Mouse (Mus musculus) layer of hippocampus, adult 8-10 months (tissue): ENCODE measurements at regions not wholly inside any gene's neighbourhood (a gene's known extent, or its start where the extent isn't known, plus 50 kb on each side); places are given as distances from the start of the nearest gene placed in this dataset.

Source experiments
- DNase-seq, 2 experiments: peaks; one replicate each; pipeline ENCODE4 v3.0.0; 2022; ENCODE audit warnings: low spot score in 2 of 2

- DNase-seq: no peak
Observed at GRCm38 (mm10) chr9:41395471-41395870, 234.0 kb upstream of the Ubash3b start.

- DNase-seq: peak; percentile 68 to 71
Observed at GRCm38 (mm10) chr9:41391591-41392320, 230.3 kb upstream of the Ubash3b start.

GRCm38 (mm10) chr9:41379283-41379682 lies 217.8 kb upstream of the Ubash3b start:
- no peak for DNase-seq

GRCm38 (mm10) chr9:41378627-41379231 lies 217.2 kb upstream of the Ubash3b start:
- DNase-seq: no peak

- DNase-seq: no peak
Observed at GRCm38 (mm10) chr9:41377701-41378626, 216.5 kb upstream of the Ubash3b start.

- no peak for DNase-seq
Observed at GRCm38 (mm10) chr9:41376948-41377700, 215.6 kb upstream of the Ubash3b start.

- DNase-seq: peak; percentile 75 to 80
Observed at GRCm38 (mm10) chr9:41375984-41376651, 214.6 kb upstream of the Ubash3b start.

- DNase-seq: no peak
Observed at GRCm38 (mm10) chr9:41374591-41375481, 213.3 kb upstream of the Ubash3b start.

- DNase-seq: no peak
Observed at GRCm38 (mm10) chr9:41366405-41366804, 204.9 kb upstream of the Ubash3b start.

GRCm38 (mm10) chr9:41365251-41365650 lies 203.8 kb upstream of the Ubash3b start:
- no peak for DNase-seq

GRCm38 (mm10) chr9:41364442-41365250 lies 203.1 kb upstream of the Ubash3b start:
- no peak for DNase-seq

- DNase-seq: no peak
Observed at GRCm38 (mm10) chr9:41360356-41360755, 198.9 kb upstream of the Ubash3b start.

GRCm38 (mm10) chr9:41359286-41359685 lies 197.8 kb upstream of the Ubash3b start:
- DNase-seq: no peak

- peak in 1 of 2 experiments; percentile 17 for DNase-seq
Observed at GRCm38 (mm10) chr9:41345338-41345737, 183.8 kb upstream of the Ubash3b start.

GRCm38 (mm10) chr9:41337375-41337774 lies 175.9 kb upstream of the Ubash3b start:
- no peak for DNase-seq

GRCm38 (mm10) chr9:41336801-41337200 lies 175.3 kb upstream of the Ubash3b start:
- no peak for DNase-seq

GRCm38 (mm10) chr9:41334462-41335241 lies 173.2 kb upstream of the Ubash3b start:
- DNase-seq: no peak

- DNase-seq: no peak
Observed at GRCm38 (mm10) chr9:41333526-41333925, 172.0 kb upstream of the Ubash3b start.
